Mouse (Mus musculus) midbrain, postnatal 0 days (tissue): Measurements from ENCODE around the gene Cdc25b. TPM values are rescaled to one million over a fixed set of nuclear protein-coding genes. Genes with fewer than 3 reads are reported as not detected.

Experiments
- ATAC-seq: fragments of 200-750 bp; cut with Nextera tagmentation; 2 replicates; pipeline ENCODE4 v1.8.0; 2017; ENCODE audit warnings: moderate number of reproducible peaks, mild to moderate bottlenecking, moderate TSS enrichment, moderate library complexity; ENCODE audit not compliant: low FRiP score
- DNase-seq: peaks from one replicate; pipeline ENCODE4 v3.0.0-alpha.2; 2015; ENCODE audit warnings: low spot score
- H3K27ac ChIP-seq: fragments of 300-500 bp; sonication (generic); 2 replicates; pipeline ENCODE4 v1.5.1; 2014; ENCODE audit warnings: low read depth, mild to moderate bottlenecking, low read length, mixed read lengths
- H3K27me3 ChIP-seq: fragments of 300-500 bp; sonication (generic); 2 replicates; pipeline ENCODE4 v1.6.1; 2014; ENCODE audit warnings: low read length, control low read depth, mixed read lengths; ENCODE audit not compliant: insufficient read depth
- H3K36me3 ChIP-seq: fragments of 300-500 bp; sonication (generic); 2 replicates; pipeline ENCODE4 v1.6.1; 2014; ENCODE audit warnings: low read length, control low read depth, mixed read lengths; ENCODE audit not compliant: insufficient read depth
- H3K4me1 ChIP-seq: fragments of 300-500 bp; sonication (generic); 2 replicates; pipeline ENCODE4 v1.6.1; 2014; ENCODE audit warnings: mild to moderate bottlenecking, control low read depth, antibody characterized with exemption, low read length, mixed read lengths; ENCODE audit not compliant: insufficient read depth
- H3K4me2 ChIP-seq: fragments of 300-500 bp; sonication (generic); 2 replicates; pipeline ENCODE4 v1.6.1; 2014; ENCODE audit warnings: low read depth, mild to moderate bottlenecking, low read length, mixed read lengths; ENCODE audit not compliant: poor library complexity, severe bottlenecking
- H3K4me3 ChIP-seq: fragments of 300-500 bp; sonication (generic); 2 replicates; pipeline ENCODE4 v1.5.1; 2014; ENCODE audit warnings: low read depth, mild to moderate bottlenecking, low read length, moderate library complexity
- H3K9ac ChIP-seq: fragments of 300-500 bp; sonication (generic); replicated peaks from 2 replicates; pipeline ENCODE4 v1.6.1; 2014; ENCODE audit warnings: mild to moderate bottlenecking, low read length, moderate library complexity, mixed read lengths; ENCODE audit not compliant: poor library complexity, severe bottlenecking
- H3K9me3 ChIP-seq: fragments of 300-500 bp; sonication (generic); 2 replicates; pipeline ENCODE4 v1.6.1; 2016; ENCODE audit warnings: low read length, control low read depth
- CTCF ChIP-seq: IDR thresholded peaks from 2 replicates; pipeline ENCODE4 v1.5.1; 2016; ENCODE audit warnings: antibody characterized with exemption, mild to moderate bottlenecking
- WGBS: fragments of 180-500 bp; shearing (Covaris S2); extraction: QIAGEN DNeasy Blood & Tissue Kit; methylation state at CpG from one replicate; pipeline ENCODE4 v1.1.7; 2014; 5-methylcytosine and 5-hydroxymethylcytosine counted together
- polyA plus RNA-seq: library from polyadenylated mRNA; unstranded; fragments of >200 nt; fragmentation: Nextera tagmentation; extraction: Ambion mirVana; gene quantifications from 2 replicates; pipeline ENCODE4 v1.2.1, GENCODE M21; 2015
- total RNA-seq: library from RNA; depleted of rRNA; stranded (reverse); fragments of >200 nt; gene quantifications from 2 replicates; pipeline ENCODE4 v1.2.3, GENCODE M21; 2014

Cdc25b gene
- total and polyA plus RNA-seq, 2 experiments from 2014 or later: 10.0 to 15.1 TPM

DNA sequence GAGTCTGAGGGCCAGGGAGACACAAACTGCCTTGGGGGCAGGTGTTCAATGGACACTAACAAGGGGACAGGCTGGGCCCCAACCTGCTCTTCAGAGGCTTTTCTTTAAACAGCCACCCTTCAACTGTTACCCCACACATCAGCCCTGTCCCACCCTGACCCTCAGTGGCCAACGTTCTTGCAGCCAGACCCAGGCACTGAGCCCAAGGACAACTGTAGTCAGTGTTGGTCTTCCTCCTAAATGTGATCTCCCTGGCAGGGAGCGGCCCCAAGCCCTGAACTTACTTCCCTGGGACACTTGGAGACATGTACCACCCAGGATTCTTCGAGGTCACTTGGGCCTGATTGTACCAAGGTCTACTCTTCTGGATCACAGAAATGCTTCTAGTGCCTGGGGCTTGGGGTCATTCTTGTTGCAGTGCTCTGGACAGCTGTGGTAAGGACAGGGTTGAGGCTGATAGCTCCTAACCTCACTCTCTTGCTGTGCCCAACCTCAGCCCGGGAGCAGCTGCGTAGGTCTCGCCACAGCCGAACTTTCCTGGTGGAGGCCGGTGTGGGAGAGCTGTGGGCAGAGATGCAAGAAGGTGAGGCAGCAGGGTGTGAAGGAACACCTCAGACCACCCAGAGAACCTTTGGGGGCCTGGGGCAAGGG lies 45.3 kb upstream of the Cdc25b start:
- no peak overlapping the region for H3K4me2 ChIP-seq
- no peaks in the 10 kb centered on the region for H3K4me1 ChIP-seq
- WGBS: 97% methylated on average over 8 of the region's 8 CpGs
- ATAC-seq (no peak), DNase-seq (no peak)
- TF ChIP-seq CTCF: no peak
- H3K9ac ChIP-seq: no peak overlapping the region
- no peak overlapping the region for H3K27ac ChIP-seq
- peaks cover 20% of the 10 kb centered on the region for H3K36me3 ChIP-seq
- H3K4me3 ChIP-seq: no peak overlapping the region
- H3K9me3 ChIP-seq: no peaks in the 10 kb centered on the region
- no peaks in the 10 kb centered on the region for H3K27me3 ChIP-seq

DNA sequence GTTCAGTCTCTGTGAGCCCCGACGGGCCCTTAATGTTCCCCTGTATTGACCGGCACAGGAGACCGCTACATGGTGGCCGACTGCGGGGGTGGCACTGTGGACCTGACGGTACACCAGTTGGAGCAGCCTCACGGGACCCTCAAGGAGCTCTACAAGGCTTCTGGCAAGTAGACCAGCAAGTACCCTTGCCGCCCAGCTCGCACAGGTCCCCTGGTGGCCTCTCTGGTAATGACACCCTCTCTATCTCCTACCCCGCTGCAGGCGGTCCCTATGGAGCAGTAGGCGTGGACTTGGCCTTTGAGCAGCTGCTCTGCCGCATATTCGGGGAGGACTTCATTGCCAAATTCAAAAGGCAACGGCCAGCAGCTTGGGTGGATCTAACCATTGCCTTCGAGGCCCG lies 44.2 kb upstream of the Cdc25b start:
- DNase-seq (peak; percentile 42), ATAC-seq (peak; percentile 15; the same call in 1 of the 2 replicates)
- Histone ChIP-seq H3K27ac (no peak overlapping the region), H3K27me3 (no peaks in the 10 kb centered on the region), H3K4me2 (no peak overlapping the region), H3K9ac (no peak overlapping the region), H3K9me3 (no peaks in the 10 kb centered on the region), H3K4me1 (no peaks in the 10 kb centered on the region), H3K36me3 (peaks cover 32% of the 10 kb centered on the region), H3K4me3 (no peak overlapping the region)
- WGBS: 32% methylated on average over 18 of the region's 18 CpGs
- TF ChIP-seq CTCF: peak; percentile 63

DNA sequence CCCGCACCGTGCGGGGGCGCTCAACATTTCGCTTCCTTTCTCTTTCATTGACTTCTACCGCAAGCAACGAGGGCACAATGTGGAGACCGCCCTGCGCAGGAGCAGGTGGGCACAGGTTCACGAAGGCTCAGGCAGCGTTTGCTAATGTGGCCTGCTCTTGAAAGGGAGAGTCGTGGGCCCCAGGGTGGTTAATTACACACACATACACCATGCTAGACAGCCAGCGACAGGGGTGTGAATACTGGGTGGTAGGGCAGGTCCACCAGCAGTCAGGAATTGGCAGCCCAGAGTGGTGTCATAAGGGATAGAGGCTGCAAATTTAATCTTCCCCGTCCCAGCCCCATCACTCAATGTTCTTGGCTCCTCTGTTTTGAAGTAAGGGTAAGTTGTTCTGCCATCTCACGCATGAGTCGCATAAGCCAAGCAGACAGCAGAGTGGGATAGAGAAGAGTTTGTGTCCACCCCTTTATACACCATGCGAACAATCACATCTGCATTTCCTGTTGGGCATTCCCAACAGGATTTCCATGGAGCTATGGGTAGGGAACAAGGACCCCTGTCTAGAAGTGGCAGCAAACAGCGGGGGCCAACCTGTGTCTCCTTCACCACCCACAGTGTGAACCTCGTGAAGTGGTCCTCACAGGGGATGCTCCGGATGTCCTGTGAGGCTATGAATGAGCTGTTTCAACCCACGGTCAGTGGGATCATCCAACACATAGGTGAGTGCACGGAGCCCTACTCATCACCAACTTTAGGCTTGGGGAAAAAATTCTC lies 43.6 kb upstream of the Cdc25b start:
- ATAC-seq: no peak
- 68% methylated on average over 22 of the region's 22 CpGs for WGBS
- no peak for DNase-seq
- no peak overlapping the region for H3K4me3 ChIP-seq
- no peaks in the 10 kb centered on the region for H3K9me3 ChIP-seq
- TF ChIP-seq CTCF: no peak
- H3K36me3 ChIP-seq: peaks cover 38% of the 10 kb centered on the region
- H3K27me3 ChIP-seq: no peaks in the 10 kb centered on the region
- H3K9ac ChIP-seq: no peak overlapping the region
- no peaks in the 10 kb centered on the region for H3K4me1 ChIP-seq
- H3K27ac ChIP-seq: no peak overlapping the region
- no peak overlapping the region for H3K4me2 ChIP-seq

GRCm38 (mm10) chr2:131145121-131145520 lies 41.6 kb upstream of the Cdc25b start:
- no peaks in the 10 kb centered on the region for H3K4me1 ChIP-seq
- no peak overlapping the region for H3K27ac ChIP-seq
- no peaks in the 10 kb centered on the region for H3K9me3 ChIP-seq
- ATAC-seq (no peak), DNase-seq (no peak)
- H3K36me3 ChIP-seq: peaks cover 51% of the 10 kb centered on the region
- no peak overlapping the region for H3K9ac ChIP-seq
- TF ChIP-seq CTCF: no peak
- 80% methylated on average over 13 of the region's 13 CpGs for WGBS
- H3K4me2 ChIP-seq: no peak overlapping the region
- no peaks in the 10 kb centered on the region for H3K27me3 ChIP-seq
- H3K4me3 ChIP-seq: no peak overlapping the region

- Histone ChIP-seq H3K4me3 (no peak overlapping the region), H3K9ac (no peak overlapping the region), H3K4me1 (no peaks in the 10 kb centered on the region), H3K27ac (no peak overlapping the region), H3K4me2 (no peak overlapping the region), H3K9me3 (no peaks in the 10 kb centered on the region), H3K36me3 (peaks cover 51% of the 10 kb centered on the region), H3K27me3 (no peaks in the 10 kb centered on the region)
- WGBS: 90% methylated on average over 2 of the region's 2 CpGs
- ATAC-seq (no peak), DNase-seq (no peak)
- no peak for TF ChIP-seq CTCF
These were observed 41.2 kb upstream of the Cdc25b start for GRCm38 (mm10) chr2:131145536-131145935.
